In the genomic region with DNA sequence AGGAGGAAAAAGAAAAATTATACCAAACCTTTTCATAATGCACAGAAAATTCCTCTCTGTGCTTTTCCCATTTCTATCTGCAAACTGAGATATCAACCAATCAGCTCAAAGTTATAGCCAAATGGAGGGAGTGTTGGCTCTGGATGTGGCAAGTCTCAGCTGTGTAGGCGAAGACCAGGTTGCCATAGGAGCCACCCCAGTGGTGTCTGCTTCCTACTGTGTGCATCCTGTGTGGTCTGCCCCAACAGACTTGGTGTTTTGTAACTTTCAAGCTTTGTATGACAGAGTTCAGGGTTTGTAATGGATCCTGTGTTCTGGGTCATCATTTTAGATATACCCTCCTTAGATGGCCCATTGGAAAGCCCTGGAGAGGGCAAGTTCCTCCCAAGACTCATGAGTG, we compare ENCODE assay signal across 25 mouse cellular contexts. TPM values are rescaled to one million over a fixed set of nuclear protein-coding genes. Genes with fewer than 3 reads are reported as not detected.
"Had no signal": no experiment of that assay in that cellular context is flagged by ENCODE, and none has a peak within 500 bp of the region (broad histone marks: within the 10 kb centered on the region; RNA-seq: fewer than 3 reads in every experiment).

No protein-coding gene starts in this region.

- H3K9ac ChIP-seq: liver, postnatal 0 days; lung, embryonic 15.5 days; midbrain, embryonic 12.5 days; neural tube, embryonic 13.5 days; neural tube, embryonic 15.5 days had no signal

- DNase-seq: liver, postnatal 0 days; lung, adult 2 months; lung, postnatal 14 days; lung, postnatal 36 days; midbrain, embryonic 14.5 days; retina, postnatal 1 day; right cerebral cortex, adult 18-20 months; right cerebral cortex, postnatal 25 days; right cerebral cortex, postnatal 4 days; spleen, adult 18-20 months; thymus, adult 18-20 months; thymus, postnatal 14 days; thymus, postnatal 4 days had no signal

- ATAC-seq: liver, postnatal 0 days; lung, postnatal 0 days; midbrain, embryonic 16.5 days had no signal

- H3K4me1 ChIP-seq: lung, embryonic 15.5 days; midbrain, embryonic 10.5 days; midbrain, embryonic 12.5 days; neural tube, embryonic 13.5 days; neural tube, embryonic 15.5 days had no signal

- H3K4me3 ChIP-seq: lung, embryonic 15.5 days; midbrain, embryonic 10.5 days; midbrain, embryonic 12.5 days; myocyte; neural tube, embryonic 13.5 days; neural tube, embryonic 15.5 days had no signal

- H3K36me3 ChIP-seq: lung, embryonic 15.5 days; midbrain, embryonic 10.5 days; midbrain, embryonic 12.5 days; neural tube, embryonic 13.5 days; neural tube, embryonic 15.5 days had no signal

- H3K27me3 ChIP-seq: lung, embryonic 15.5 days; midbrain, embryonic 12.5 days; neural tube, embryonic 13.5 days; neural tube, embryonic 15.5 days had no signal

- H3K27ac ChIP-seq: lung, embryonic 15.5 days; macrophage; midbrain, embryonic 10.5 days; midbrain, embryonic 12.5 days; neural tube, embryonic 13.5 days; neural tube, embryonic 15.5 days had no signal

- H3K9me3 ChIP-seq: lung, embryonic 15.5 days; midbrain, embryonic 10.5 days; midbrain, embryonic 12.5 days; neural tube, embryonic 13.5 days; neural tube, embryonic 15.5 days had no signal

- H3K4me2 ChIP-seq: lung, embryonic 15.5 days; midbrain, embryonic 12.5 days; neural tube, embryonic 13.5 days; neural tube, embryonic 15.5 days had no signal

RNA-seq across cellular contexts. Expression of gene Spag6, which starts 30.6 kb away (rescaled TPM):
- total RNA-seq: megakaryocyte, adult 5-6 weeks; megakaryocyte-erythroid progenitor cell, adult 5-6 weeks had no signal
- polyA plus RNA-seq: liver, postnatal 0 days; macrophage; neural tube, embryonic 13.5 days; thymus, postnatal 0 days had no signal
